Mouse (Mus musculus) MEL (cell line): ENCODE measurements around the gene Rgcc. TPM values are rescaled to one million over a fixed set of nuclear protein-coding genes. Genes with fewer than 3 reads are reported as not detected.

Experiments used
- DNase-seq: peaks from one replicate; pipeline ENCODE4 v3.0.0; 2011; ENCODE audit warnings: low read depth, low spot score
- H3K27ac ChIP-seq: 2 replicates; pipeline ENCODE4 v1.5.1; 2012; ENCODE audit warnings: low read depth, mild to moderate bottlenecking, control low read depth, low read length, moderate library complexity; ENCODE audit not compliant: control insufficient read depth
- H3K27me3 ChIP-seq, 2 experiments: fragments of 150-350 bp in 1 of 2; sonication (generic) in 1 of 2; 2 replicates each; pipeline ENCODE4 v1.6.1; 2012; ENCODE audit warnings: low read length in 2 of 2, mild to moderate bottlenecking in 2 of 2, improper control_type of control experiment in 1 of 2, moderate library complexity in 1 of 2; ENCODE audit not compliant: insufficient read depth in 2 of 2, control insufficient read depth in 1 of 2
- H3K36me3 ChIP-seq, 2 experiments: 2 replicates each; pipeline ENCODE4 v1.6.1; 2012 to 2014; ENCODE audit warnings: low read length in 2 of 2, improper control_type of control experiment in 1 of 2, inconsistent platforms in 1 of 2, mild to moderate bottlenecking in 1 of 2; ENCODE audit not compliant: insufficient read depth in 2 of 2, control insufficient read depth in 1 of 2
- H3K4me1 ChIP-seq, 2 experiments: fragments of 150-350 bp in 1 of 2; sonication (generic) in 1 of 2; 2 replicates each; pipeline ENCODE4 v1.6.1; 2012; ENCODE audit warnings: low read length in 2 of 2, improper control_type of control experiment in 1 of 2, mild to moderate bottlenecking in 1 of 2; ENCODE audit not compliant: insufficient read depth in 2 of 2, control insufficient read depth in 1 of 2
- H3K4me3 ChIP-seq, 2 experiments: fragments of 150-350 bp in 1 of 2; sonication (generic) in 1 of 2; 2 replicates each; pipeline ENCODE4 v1.5.1; 2012; ENCODE audit warnings: low read depth in 2 of 2, low read length in 2 of 2, mild to moderate bottlenecking in 2 of 2, moderate library complexity in 2 of 2, control low read depth in 1 of 2, improper control_type of control experiment in 1 of 2; ENCODE audit not compliant: control insufficient read depth in 1 of 2, insufficient read depth in 1 of 2
- H3K79me2 ChIP-seq: 2 replicates; pipeline ENCODE4 v1.6.1; 2012; ENCODE audit warnings: mild to moderate bottlenecking, low read length, moderate library complexity; ENCODE audit not compliant: control insufficient read depth, poor library complexity, insufficient read depth
- H3K9ac ChIP-seq: 2 replicates; pipeline ENCODE4 v1.6.1; 2012; ENCODE audit warnings: low read depth, mild to moderate bottlenecking, control low read depth, low read length, moderate library complexity; ENCODE audit not compliant: control insufficient read depth, poor library complexity, severe bottlenecking
- H3K9me3 ChIP-seq: fragments of 150-350 bp; sonication (generic); replicated peaks from 2 replicates; pipeline ENCODE4 v1.6.1; 2012; ENCODE audit warnings: mild to moderate bottlenecking, low read length, improper control_type of control experiment, moderate library complexity; ENCODE audit not compliant: insufficient read depth
- BHLHE40 ChIP-seq: IDR thresholded peaks from 2 replicates; pipeline ENCODE4 v1.6.1; 2012; ENCODE audit warnings: low read depth, mild to moderate bottlenecking, inconsistent platforms, low read length, improper control_type of control experiment, borderline replicate concordance
- CHD1 ChIP-seq: IDR thresholded peaks from 2 replicates; pipeline ENCODE4 v1.6.1; 2012; ENCODE audit warnings: low read depth, mild to moderate bottlenecking, inconsistent platforms, low read length, improper control_type of control experiment
- CHD2 ChIP-seq: IDR thresholded peaks from 2 replicates; pipeline ENCODE4 v1.6.1; 2011; ENCODE audit warnings: low read length, improper control_type of control experiment
- E2F4 ChIP-seq: IDR thresholded peaks from 2 replicates; pipeline ENCODE4 v1.6.1; 2011; ENCODE audit warnings: low read depth, low read length, improper control_type of control experiment, borderline replicate concordance
- ELF1 ChIP-seq: IDR thresholded peaks from 2 replicates; pipeline ENCODE4 v1.6.1; 2014; ENCODE audit warnings: low read depth, mild to moderate bottlenecking, inconsistent platforms, low read length, improper control_type of control experiment, moderate library complexity
- EP300 ChIP-seq, 2 experiments: IDR thresholded peaks; 2 replicates each; pipeline ENCODE4 v1.6.1; 2011; ENCODE audit warnings: improper control_type of control experiment in 2 of 2, low read length in 2 of 2, low read depth in 1 of 2, mild to moderate bottlenecking in 1 of 2
- ETS1 ChIP-seq: IDR thresholded peaks from 2 replicates; pipeline ENCODE4 v1.6.1; 2012; ENCODE audit warnings: low read depth, mild to moderate bottlenecking, inconsistent platforms, low read length, improper control_type of control experiment, moderate library complexity
- GABPA ChIP-seq: IDR thresholded peaks from 2 replicates; pipeline ENCODE4 v1.6.1; 2012; ENCODE audit warnings: low read depth, mild to moderate bottlenecking, inconsistent platforms, low read length, improper control_type of control experiment, moderate library complexity
- HCFC1 ChIP-seq: IDR thresholded peaks from 2 replicates; pipeline ENCODE4 v1.6.1; 2012; ENCODE audit warnings: low read depth, mild to moderate bottlenecking, inconsistent platforms, low read length, improper control_type of control experiment, moderate library complexity
- JUND ChIP-seq: IDR thresholded peaks from 2 replicates; pipeline ENCODE4 v1.6.1; 2011; ENCODE audit warnings: low read depth, mild to moderate bottlenecking, improper control_type of control experiment, low read length
- MAFK ChIP-seq: IDR thresholded peaks from 2 replicates; pipeline ENCODE4 v1.6.1; 2011; ENCODE audit warnings: low read depth, mild to moderate bottlenecking, low read length, improper control_type of control experiment, borderline replicate concordance
- MAX ChIP-seq: IDR thresholded peaks from 2 replicates; pipeline ENCODE4 v1.6.1; 2011; ENCODE audit warnings: low read length, improper control_type of control experiment
- MAZ ChIP-seq: IDR thresholded peaks from 2 replicates; pipeline ENCODE4 v1.6.1; 2012; ENCODE audit warnings: low read depth, mild to moderate bottlenecking, inconsistent platforms, low read length, improper control_type of control experiment
- MEF2A ChIP-seq: IDR thresholded peaks from 2 replicates; pipeline ENCODE4 v1.6.1; 2014; ENCODE audit warnings: low read depth, mild to moderate bottlenecking, inconsistent platforms, low read length, improper control_type of control experiment; ENCODE audit not compliant: poor library complexity, insufficient replicate concordance, severe bottlenecking; ENCODE audit errors: extremely low read depth
- MXI1 ChIP-seq: IDR thresholded peaks from 2 replicates; pipeline ENCODE4 v1.6.1; 2011; ENCODE audit warnings: mild to moderate bottlenecking, low read depth, low read length, improper control_type of control experiment
- MYB ChIP-seq: IDR thresholded peaks from 2 replicates; pipeline ENCODE4 v1.6.1; 2011; ENCODE audit warnings: mild to moderate bottlenecking, low read depth, low read length, improper control_type of control experiment
- NELFE ChIP-seq: IDR thresholded peaks from 2 replicates; pipeline ENCODE4 v1.6.1; 2011; ENCODE audit warnings: low read depth, low read length, improper control_type of control experiment
- POLR2AphosphoS2 ChIP-seq: IDR thresholded peaks from 2 replicates; pipeline ENCODE4 v1.6.1; 2011; ENCODE audit warnings: low read length, improper control_type of control experiment
- POLR2AphosphoS5 ChIP-seq: IDR thresholded peaks from 2 replicates; pipeline ENCODE4 v1.6.1; 2012; ENCODE audit warnings: low read depth, borderline replicate concordance, mild to moderate bottlenecking, inconsistent platforms, low read length, moderate library complexity, mixed read lengths
- RAD21 ChIP-seq: IDR thresholded peaks from 2 replicates; pipeline ENCODE4 v1.6.1; 2011; ENCODE audit warnings: mild to moderate bottlenecking, low read depth, low read length, improper control_type of control experiment
- SIN3A ChIP-seq: IDR thresholded peaks from 2 replicates; pipeline ENCODE4 v1.6.1; 2012; ENCODE audit warnings: low read length, improper control_type of control experiment, inconsistent platforms
- SMC3 ChIP-seq: IDR thresholded peaks from 2 replicates; pipeline ENCODE4 v1.6.1; 2011; ENCODE audit warnings: low read depth, low read length, improper control_type of control experiment
- TAL1 ChIP-seq: IDR thresholded peaks from 2 replicates; pipeline ENCODE4 v1.6.1; 2012; ENCODE audit warnings: mild to moderate bottlenecking, inconsistent platforms, low read length, moderate library complexity, mixed read lengths
- TBP ChIP-seq: IDR thresholded peaks from 2 replicates; pipeline ENCODE4 v1.8.0; 2011; ENCODE audit warnings: low read depth, low read length, improper control_type of control experiment
- TCF12 ChIP-seq: IDR thresholded peaks from 2 replicates; pipeline ENCODE4 v1.6.1; 2014; ENCODE audit warnings: low read depth, mild to moderate bottlenecking, inconsistent platforms, low read length, improper control_type of control experiment, moderate library complexity
- USF1 ChIP-seq: IDR thresholded peaks from 2 replicates; pipeline ENCODE4 v1.6.1; 2014; ENCODE audit warnings: low read depth, mild to moderate bottlenecking, inconsistent platforms, low read length, improper control_type of control experiment, moderate library complexity
- ZC3H11A ChIP-seq: IDR thresholded peaks from 2 replicates; pipeline ENCODE4 v1.6.1; 2012; ENCODE audit warnings: low read depth, mild to moderate bottlenecking, inconsistent platforms, low read length, improper control_type of control experiment
- polyA plus RNA-seq, 2 experiments: library from polyadenylated mRNA; stranded (reverse) in 1 of 2; unstranded in 1 of 2; fragments of >175 nt in 1 of 2; fragments of >200 nt in 1 of 2; gene quantifications; 2 replicates each; pipeline versions ENCODE4 v1.2.1 to v1.2.4; 2012; ENCODE audit warnings: low replicate concordance in 2 of 2, low read depth in 1 of 2; ENCODE audit not compliant: insufficient read length in 2 of 2, insufficient read depth in 1 of 2, missing spikeins in 1 of 2
- total RNA-seq: library from RNA; depleted of rRNA; stranded (reverse); fragments of 300-350 nt; gene quantifications from 2 replicates; pipeline ENCODE4 v1.2.3, GENCODE M21; 2012

Rgcc gene
- total and polyA plus RNA-seq, 3 experiments, result 1.2 to 1.8 TPM; not detected in 1

- H3K36me3 ChIP-seq, result peaks cover 0 to 28% of the 10 kb centered on the region in 2 experiments; a peak in 2 of 4 replicates
- H3K9ac ChIP-seq, result peak overlapping the region; percentile 19
- H3K4me3 ChIP-seq, result peak overlapping the region; percentile 26 to 47
Observed at GRCm38 (mm10) chr14:79295579-79295978, 5.9 kb downstream of the Rgcc start.

GRCm38 (mm10) chr14:79294950-79295349 lies 6.5 kb downstream of the Rgcc start:
- Histone ChIP-seq H3K9me3 (no peaks in the 10 kb centered on the region), H3K36me3 (peaks cover 0 to 28% of the 10 kb centered on the region in 2 experiments; a peak in 2 of 4 replicates), H3K27ac (no peak overlapping the region), H3K27me3 (no peaks in the 10 kb centered on the region), H3K4me1 (peaks cover 14 to 41% of the 10 kb centered on the region in 2 experiments), H3K4me3 (peak overlapping the region; percentile 26 to 47), H3K79me2 (no peaks in the 10 kb centered on the region), H3K9ac (peak overlapping the region; percentile 19)
- DNase-seq, result peak; percentile 43
- no peak for TF ChIP-seq POLR2AphosphoS5
- no peak for TF ChIP-seq MXI1
- no peak for TF ChIP-seq MAFK
- no peak for TF ChIP-seq JUND
- TF ChIP-seq CHD2, result no peak
- no peak for TF ChIP-seq POLR2AphosphoS2
- TF ChIP-seq ZC3H11A, result no peak
- 0 out of 2 replicates have a peak, but pooled peaks have one; percentile 18 for TF ChIP-seq TCF12
- TF ChIP-seq ELF1, result no peak
- no peak for TF ChIP-seq NELFE
- no peak for TF ChIP-seq HCFC1
- no peak for TF ChIP-seq SMC3
- TF ChIP-seq TBP, result no peak
- TF ChIP-seq GABPA, result no peak
- peak; percentile 20 to 23; a peak in 1 of 4 replicates for TF ChIP-seq EP300 (IDR thresholded peaks at IDR 0.05; ENCODE audit: low read depth in 1 of 2, low read length in 2 of 2)
- TF ChIP-seq USF1, result no peak
- TF ChIP-seq CHD1, result no peak
- 0 out of 2 replicates have a peak, but pooled peaks have one; percentile 10 for TF ChIP-seq ETS1
- TF ChIP-seq MAZ, result no peak
- no peak for TF ChIP-seq E2F4
- no peak for TF ChIP-seq MAX
- TF ChIP-seq SIN3A, result no peak
- no peak for TF ChIP-seq RAD21
- TF ChIP-seq TAL1, result 0 out of 2 replicates have a peak, but pooled peaks have one; percentile 23
- TF ChIP-seq MEF2A, result no peak

More at GRCm38 (mm10) chr14:79295579-79295978, 5.9 kb downstream of the Rgcc start:
- Histone ChIP-seq H3K79me2 (no peaks in the 10 kb centered on the region), H3K27ac (no peak overlapping the region), H3K9me3 (no peaks in the 10 kb centered on the region), H3K27me3 (no peaks in the 10 kb centered on the region), H3K4me1 (peaks cover 14 to 43% of the 10 kb centered on the region in 2 experiments)
- TF ChIP-seq MYB (no peak), MXI1 (0 out of 2 replicates have a peak, but pooled peaks have one; percentile 11), CHD2 (no peak), POLR2AphosphoS5 (no peak), TBP (no peak), EP300 (IDR thresholded peaks at IDR 0.05; ENCODE audit: low read depth in 1 of 2, low read length in 2 of 2) (no peak), MAFK (no peak), TCF12 (no peak), MAX (peak; percentile 32; the same call in 1 of the 2 replicates), GABPA (no peak), BHLHE40 (no peak; the same call in 1 of the 2 replicates)
- DNase-seq, result no peak
